Mouse (Mus musculus) kidney, postnatal 36 days (tissue): ENCODE measurements at regions not wholly inside any gene's neighbourhood (a gene's known extent, or its start where the extent isn't known, plus 50 kb on each side); places are given as distances from the start of the nearest gene placed in this dataset.

Experiments
- DNase-seq, 2 experiments: peaks; one replicate each; pipeline ENCODE4 v3.0.0; 2021 to 2022; ENCODE audit warnings: mixed read lengths in 2 of 2

GRCm38 (mm10) chr19:6684921-6685320, 142.1 kb upstream of the Slc22a12 start:
- no peak for DNase-seq

- no peak for DNase-seq
These were observed 136.8 kb upstream of the Slc22a12 start for GRCm38 (mm10) chr19:6679392-6680307.

- no peak for DNase-seq
These were observed 134.7 kb upstream of the Slc22a12 start for GRCm38 (mm10) chr19:6677511-6677910.

GRCm38 (mm10) chr19:6675586-6675985, 132.8 kb upstream of the Slc22a12 start:
- no peak for DNase-seq

- DNase-seq = peak; percentile 23 to 29
These were observed 128.9 kb upstream of the Slc22a12 start for GRCm38 (mm10) chr19:6671696-6672095.

- DNase-seq = no peak
These were observed 127.0 kb upstream of the Slc22a12 start for GRCm38 (mm10) chr19:6669881-6670280.

- no peak for DNase-seq
These were observed 125.7 kb upstream of the Slc22a12 start for GRCm38 (mm10) chr19:6668545-6668944.

- no peak for DNase-seq
These were observed 123.4 kb upstream of the Slc22a12 start for GRCm38 (mm10) chr19:6666187-6666722.

- DNase-seq = no peak
These were observed 122.6 kb upstream of the Slc22a12 start for GRCm38 (mm10) chr19:6665264-6666054.

GRCm38 (mm10) chr19:6664311-6664952, 121.6 kb upstream of the Slc22a12 start:
- no peak for DNase-seq

GRCm38 (mm10) chr19:6663391-6663790, 120.6 kb upstream of the Slc22a12 start:
- peak; percentile 79 to 94 for DNase-seq

GRCm38 (mm10) chr19:6662346-6662939, 119.6 kb upstream of the Slc22a12 start:
- peak; percentile 31 to 44 for DNase-seq

- no peak for DNase-seq
These were observed 118.7 kb upstream of the Slc22a12 start for GRCm38 (mm10) chr19:6661508-6661871.

- peak in 1 of 2 experiments; percentile 26 for DNase-seq
These were observed 118.1 kb upstream of the Slc22a12 start for GRCm38 (mm10) chr19:6660723-6661507.

GRCm38 (mm10) chr19:6660157-6660556, 117.3 kb upstream of the Slc22a12 start:
- no peak for DNase-seq

GRCm38 (mm10) chr19:6654550-6654949, 111.7 kb upstream of the Slc22a12 start:
- DNase-seq = no peak

GRCm38 (mm10) chr19:6652775-6653174, 109.9 kb upstream of the Slc22a12 start:
- DNase-seq = peak in 1 of 2 experiments; percentile 58

GRCm38 (mm10) chr19:6651192-6651591, 108.4 kb upstream of the Slc22a12 start:
- no peak for DNase-seq

- DNase-seq = no peak
These were observed 107.1 kb upstream of the Slc22a12 start for GRCm38 (mm10) chr19:6649885-6650284.

- no peak for DNase-seq
These were observed 104.9 kb upstream of the Slc22a12 start for GRCm38 (mm10) chr19:6647686-6648085.

GRCm38 (mm10) chr19:6647216-6647615, 104.4 kb upstream of the Slc22a12 start:
- DNase-seq = no peak

- peak; percentile 35 to 43 for DNase-seq
These were observed 103.1 kb upstream of the Slc22a12 start for GRCm38 (mm10) chr19:6645912-6646311.
